Mouse (Mus musculus): ENCODE results near the gene Pafah1b3. TPM values are rescaled to one million over a fixed set of nuclear protein-coding genes. Genes with fewer than 3 reads are reported as not detected.
A peak's percentile ranks its signal among the peaks of the same experiment; 100 is the strongest.

Pafah1b3 gene
- polyA plus RNA-seq, 1 experiment from 2014 or later: 91.9 TPM

DNA sequence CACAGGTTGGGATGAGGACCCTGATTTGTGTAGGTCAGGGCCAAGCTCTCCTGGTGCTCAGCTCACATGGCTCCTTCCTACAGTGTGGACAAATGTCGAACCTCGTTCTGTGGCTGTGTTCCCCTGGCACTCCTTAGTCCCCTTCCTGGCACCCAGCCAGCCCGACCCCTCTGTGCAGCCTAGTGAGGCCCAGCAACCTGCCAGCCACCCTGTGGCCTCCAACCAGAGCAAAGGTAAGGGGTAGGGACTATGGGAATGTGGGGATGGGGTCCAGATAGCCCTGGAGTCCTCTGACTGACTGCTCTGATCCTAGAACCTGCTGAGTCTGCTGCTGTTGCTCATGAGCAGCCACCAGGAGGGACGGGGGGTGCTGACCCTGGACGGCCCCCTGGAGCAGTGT is 13.0 kb downstream of the Pafah1b3 start:
- Histone ChIP-seq H3K27me3 (replicated peaks; ENCODE audit: control insufficient read depth, insufficient read depth, low read length) (no peaks in the 10 kb centered on the region), H3K4me1 (replicated peaks; ENCODE audit: control insufficient read depth, insufficient read depth, low read length) (peaks cover 20% of the 10 kb centered on the region; the same call in 1 of the 2 replicates), H3K36me3 (ENCODE audit: control insufficient read depth, insufficient read depth) (peaks cover 52% of the 10 kb centered on the region), H3K4me3 (ENCODE audit: low read depth, low read length) (no peak overlapping the region), H3K9me3 (ENCODE audit: control insufficient read depth) (no peaks in the 10 kb centered on the region), H3K27ac (ENCODE audit: low read depth, low read length) (0 out of 2 replicates have a peak overlapping the region, but pooled peaks have one; percentile 0), H3K9ac (ENCODE audit: low read depth, low read length) (no peak overlapping the region), H3K4me2 (replicated peaks; ENCODE audit: low read depth) (0 out of 2 replicates have a peak overlapping the region, but pooled peaks have one; percentile 1)
- no peak for TF ChIP-seq CTCF (IDR thresholded peaks at IDR 0.05; ENCODE audit: low read depth)
- no peak for ATAC-seq
- WGBS: 52% methylated on average over 5 of the region's 5 CpGs

DNA sequence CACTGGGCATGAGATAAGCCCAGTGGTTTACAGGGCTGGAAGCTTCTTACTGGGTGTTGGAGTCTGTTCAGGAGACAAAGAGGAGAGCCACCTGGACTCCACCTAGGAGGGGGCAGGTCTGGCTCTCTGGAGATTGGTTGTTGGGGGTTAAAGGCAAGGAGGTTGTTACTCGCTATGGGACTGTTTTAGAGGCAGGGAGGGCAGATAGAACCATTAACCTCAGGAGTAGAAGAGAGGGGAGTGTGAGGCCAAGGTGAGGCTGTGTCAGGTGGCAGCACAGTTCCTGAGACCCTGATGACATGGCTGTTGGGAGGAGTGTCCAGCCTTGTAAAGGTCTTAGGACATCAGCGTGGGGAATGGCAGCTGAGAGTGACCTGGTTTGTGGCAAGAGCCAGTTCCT is 13.6 kb downstream of the Pafah1b3 start:
- Histone ChIP-seq H3K9me3 (ENCODE audit: control insufficient read depth) (no peaks in the 10 kb centered on the region), H3K4me1 (replicated peaks; ENCODE audit: control insufficient read depth, insufficient read depth, low read length) (peaks cover 23% of the 10 kb centered on the region; the same call in 1 of the 2 replicates), H3K9ac (ENCODE audit: low read depth, low read length) (no peak overlapping the region), H3K27ac (ENCODE audit: low read depth, low read length) (no peak overlapping the region; the same call in 1 of the 2 replicates), H3K36me3 (ENCODE audit: control insufficient read depth, insufficient read depth) (peaks cover 46% of the 10 kb centered on the region), H3K4me3 (ENCODE audit: low read depth, low read length) (no peak overlapping the region), H3K4me2 (replicated peaks; ENCODE audit: low read depth) (peak overlapping the region; percentile 96), H3K27me3 (replicated peaks; ENCODE audit: control insufficient read depth, insufficient read depth, low read length) (no peaks in the 10 kb centered on the region)
- TF ChIP-seq CTCF (IDR thresholded peaks at IDR 0.05; ENCODE audit: low read depth): no peak
- 57% methylated on average over 2 of the region's 2 CpGs for WGBS
- ATAC-seq: no peak

DNA sequence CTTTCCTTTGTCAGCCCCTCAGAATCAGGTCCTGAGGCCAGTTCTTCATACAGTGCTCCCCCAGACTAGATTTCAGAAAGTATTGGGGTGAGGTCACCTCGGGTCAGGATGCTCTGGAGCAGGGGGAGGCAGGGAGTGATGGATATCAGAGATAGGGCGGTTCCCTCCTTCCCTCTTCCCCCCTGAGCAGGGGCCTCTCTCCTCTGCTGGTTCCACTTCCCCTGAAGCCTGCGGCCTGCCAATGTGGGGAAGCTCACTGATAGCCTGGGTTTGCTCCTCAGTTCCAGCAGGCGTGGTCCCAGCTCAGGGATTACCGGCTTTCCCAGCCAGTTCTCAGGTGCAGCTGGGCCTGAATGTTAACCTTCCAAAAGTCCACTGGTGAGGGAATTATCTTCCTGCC is 14.1 kb downstream of the Pafah1b3 start:
- H3K4me1 ChIP-seq (replicated peaks; ENCODE audit: control insufficient read depth, insufficient read depth, low read length): peaks cover 23% of the 10 kb centered on the region; the same call in 1 of the 2 replicates
- no peak for TF ChIP-seq CTCF (IDR thresholded peaks at IDR 0.05; ENCODE audit: low read depth)
- 13% methylated on average over 5 of the region's 5 CpGs for WGBS
- H3K9ac ChIP-seq (ENCODE audit: low read depth, low read length): 0 out of 2 replicates have a peak overlapping the region, but pooled peaks have one; percentile 62
- H3K36me3 ChIP-seq (ENCODE audit: control insufficient read depth, insufficient read depth): peaks cover 40% of the 10 kb centered on the region
- no peak overlapping the region; the same call in 1 of the 2 replicates for H3K27ac ChIP-seq (ENCODE audit: low read depth, low read length)
- H3K4me3 ChIP-seq (ENCODE audit: low read depth, low read length): peak overlapping the region; percentile 60
- peak overlapping the region; percentile 96 for H3K4me2 ChIP-seq (replicated peaks; ENCODE audit: low read depth)
- H3K27me3 ChIP-seq (replicated peaks; ENCODE audit: control insufficient read depth, insufficient read depth, low read length): no peaks in the 10 kb centered on the region
- H3K9me3 ChIP-seq (ENCODE audit: control insufficient read depth): no peaks in the 10 kb centered on the region
- ATAC-seq: no peak

DNA sequence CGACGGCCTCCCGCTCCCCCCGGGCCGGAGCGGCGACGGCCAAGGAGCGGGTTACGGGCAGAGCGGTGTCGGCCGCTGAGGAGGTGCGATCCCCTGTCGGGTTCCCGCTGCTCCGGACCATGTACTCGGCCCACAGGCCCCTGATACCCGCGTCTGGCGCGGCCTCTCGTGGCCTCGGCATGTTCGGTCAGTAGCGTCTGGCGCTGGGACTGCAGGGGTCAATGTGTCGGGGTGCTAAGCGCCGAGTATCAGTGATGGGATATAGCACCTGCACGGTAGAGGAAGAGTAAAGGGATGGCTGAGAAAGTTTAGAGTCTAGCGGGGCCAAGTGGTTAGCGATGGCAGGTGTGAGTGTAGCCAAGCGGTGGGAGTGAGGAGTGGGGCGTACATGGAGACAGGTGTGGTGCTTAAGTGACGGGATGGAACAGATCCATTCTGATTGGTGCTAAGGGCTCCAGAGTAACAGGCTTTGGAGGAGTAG is 15.0 kb downstream of the Pafah1b3 start:
- peaks cover 32% of the 10 kb centered on the region for H3K36me3 ChIP-seq (ENCODE audit: control insufficient read depth, insufficient read depth)
- H3K9ac ChIP-seq (ENCODE audit: low read depth, low read length): peak overlapping the region; percentile 62
- H3K27me3 ChIP-seq (replicated peaks; ENCODE audit: control insufficient read depth, insufficient read depth, low read length): no peaks in the 10 kb centered on the region
- no peaks in the 10 kb centered on the region for H3K9me3 ChIP-seq (ENCODE audit: control insufficient read depth)
- peaks cover 25% of the 10 kb centered on the region for H3K4me1 ChIP-seq (replicated peaks; ENCODE audit: control insufficient read depth, insufficient read depth, low read length)
- peak overlapping the region; percentile 96 for H3K4me2 ChIP-seq (replicated peaks; ENCODE audit: low read depth)
- ATAC-seq: no peak
- TF ChIP-seq CTCF (IDR thresholded peaks at IDR 0.05; ENCODE audit: low read depth): peak; percentile 16; the same call in 1 of the 2 replicates
- peak overlapping the region; percentile 93 for H3K27ac ChIP-seq (ENCODE audit: low read depth, low read length)
- H3K4me3 ChIP-seq (ENCODE audit: low read depth, low read length): peak overlapping the region; percentile 60
- WGBS: under 1% methylated on average over 34 of the region's 36 CpGs

DNA sequence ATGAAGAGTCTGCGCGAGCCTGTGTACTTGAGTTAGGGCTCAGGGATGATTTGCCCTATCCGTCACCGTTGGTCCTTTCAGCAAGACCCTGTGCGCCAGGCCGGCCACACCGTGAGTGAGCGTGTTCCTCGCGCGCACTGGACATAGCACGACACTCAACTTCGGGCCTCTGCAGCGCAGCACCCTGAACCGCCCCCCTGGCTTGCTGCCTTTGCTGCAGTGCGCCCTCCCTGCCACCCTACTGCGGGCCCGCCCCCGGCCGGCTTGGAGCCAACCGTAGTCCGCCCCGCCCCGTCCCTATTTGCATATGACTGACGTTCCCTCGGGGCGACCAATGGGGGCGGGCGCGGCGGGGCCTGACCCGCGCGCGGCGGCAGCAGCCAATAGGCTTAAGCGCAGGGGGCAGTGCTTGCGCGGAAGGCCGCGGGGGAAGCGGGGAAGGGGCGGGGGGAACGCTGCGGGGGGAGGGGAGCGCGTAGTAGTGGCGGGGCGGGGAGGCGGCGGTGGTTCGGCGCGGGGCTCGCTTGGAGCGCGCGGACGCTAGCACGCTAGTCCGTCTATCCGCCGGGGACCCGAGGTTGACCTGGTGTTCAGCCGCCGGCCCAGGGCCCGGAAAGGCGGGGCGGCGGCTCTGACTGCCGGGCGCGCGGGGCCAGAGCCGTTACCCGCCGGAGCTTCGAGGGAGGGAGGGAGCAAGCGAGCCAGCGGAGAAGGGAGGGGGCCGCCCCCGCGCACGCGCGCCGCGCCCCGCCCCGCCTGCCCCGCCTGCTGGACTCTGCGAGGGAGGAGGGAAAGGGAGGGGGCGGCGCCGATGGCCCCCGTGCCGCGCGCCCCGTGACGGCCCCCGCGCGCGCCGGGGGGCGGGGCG is 15.8 kb downstream of the Pafah1b3 start:
- Histone ChIP-seq H3K27me3 (replicated peaks; ENCODE audit: control insufficient read depth, insufficient read depth, low read length) (no peaks in the 10 kb centered on the region), H3K4me1 (replicated peaks; ENCODE audit: control insufficient read depth, insufficient read depth, low read length) (peaks cover 30% of the 10 kb centered on the region), H3K4me3 (ENCODE audit: low read depth, low read length) (peak overlapping the region; percentile 60), H3K36me3 (ENCODE audit: control insufficient read depth, insufficient read depth) (peaks cover 24% of the 10 kb centered on the region), H3K9ac (ENCODE audit: low read depth, low read length) (peak overlapping the region; percentile 62), H3K9me3 (ENCODE audit: control insufficient read depth) (no peaks in the 10 kb centered on the region), H3K27ac (ENCODE audit: low read depth, low read length) (peak overlapping the region; percentile 93), H3K4me2 (replicated peaks; ENCODE audit: low read depth) (peak overlapping the region; percentile 96)
- WGBS: under 1% methylated on average over 80 of the region's 108 CpGs
- TF ChIP-seq CTCF (IDR thresholded peaks at IDR 0.05; ENCODE audit: low read depth): 0 out of 2 replicates have a peak, but pooled peaks have one; percentile 0
- ATAC-seq: peak; percentile 87

DNA sequence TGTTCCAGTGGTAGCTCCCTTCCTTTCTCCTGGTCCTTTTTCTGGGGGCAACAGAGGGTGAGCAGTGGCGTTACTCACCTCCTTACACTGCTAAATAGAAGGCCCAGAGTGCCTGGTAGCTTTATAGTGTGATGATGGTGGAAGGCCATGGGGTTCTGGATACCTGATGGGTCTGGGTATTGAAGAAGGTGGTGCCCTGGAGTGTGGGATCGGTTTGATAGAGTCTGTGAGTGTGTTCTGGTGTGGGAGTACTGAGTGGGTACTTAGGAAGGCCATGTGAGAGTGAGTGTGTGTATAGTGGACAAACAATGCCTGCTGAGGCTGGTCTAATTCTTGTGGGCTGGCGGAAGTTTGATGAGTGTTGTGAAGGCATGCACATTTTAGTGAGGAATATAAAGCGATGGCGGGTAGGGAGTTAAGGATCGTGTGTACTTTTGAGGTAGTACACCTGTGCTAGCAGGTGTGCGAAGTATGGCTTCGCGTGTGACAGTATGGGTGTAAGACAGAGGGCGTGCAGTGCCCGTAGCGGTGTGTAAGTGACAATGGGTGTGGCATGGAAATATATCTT is 16.5 kb downstream of the Pafah1b3 start:
- TF ChIP-seq CTCF (IDR thresholded peaks at IDR 0.05; ENCODE audit: low read depth): peak; percentile 28; the same call in 1 of the 2 replicates
- H3K9me3 ChIP-seq (ENCODE audit: control insufficient read depth): no peaks in the 10 kb centered on the region
- H3K4me2 ChIP-seq (replicated peaks; ENCODE audit: low read depth): peak overlapping the region; percentile 96
- H3K27ac ChIP-seq (ENCODE audit: low read depth, low read length): peak overlapping the region; percentile 93
- H3K4me1 ChIP-seq (replicated peaks; ENCODE audit: control insufficient read depth, insufficient read depth, low read length): peaks cover 31% of the 10 kb centered on the region
- H3K9ac ChIP-seq (ENCODE audit: low read depth, low read length): 0 out of 2 replicates have a peak overlapping the region, but pooled peaks have one; percentile 26
- 14% methylated on average over 12 of the region's 12 CpGs for WGBS
- ATAC-seq: peak; percentile 11
- no peaks in the 10 kb centered on the region for H3K27me3 ChIP-seq (replicated peaks; ENCODE audit: control insufficient read depth, insufficient read depth, low read length)
- H3K36me3 ChIP-seq (ENCODE audit: control insufficient read depth, insufficient read depth): peaks cover 16% of the 10 kb centered on the region
- H3K4me3 ChIP-seq (ENCODE audit: low read depth, low read length): peak overlapping the region; percentile 60

All from intestine, postnatal 0 days (tissue).